Mouse (Mus musculus): Measurements from ENCODE around the gene Slf2. TPM values are rescaled to one million over a fixed set of nuclear protein-coding genes. Genes with fewer than 3 reads are reported as not detected.
A peak's percentile ranks its signal among the peaks of the same experiment; 100 is the strongest.

Gene Slf2
- polyA plus RNA-seq, 1 experiment from 2014 or later = 26.7 TPM

DNA sequence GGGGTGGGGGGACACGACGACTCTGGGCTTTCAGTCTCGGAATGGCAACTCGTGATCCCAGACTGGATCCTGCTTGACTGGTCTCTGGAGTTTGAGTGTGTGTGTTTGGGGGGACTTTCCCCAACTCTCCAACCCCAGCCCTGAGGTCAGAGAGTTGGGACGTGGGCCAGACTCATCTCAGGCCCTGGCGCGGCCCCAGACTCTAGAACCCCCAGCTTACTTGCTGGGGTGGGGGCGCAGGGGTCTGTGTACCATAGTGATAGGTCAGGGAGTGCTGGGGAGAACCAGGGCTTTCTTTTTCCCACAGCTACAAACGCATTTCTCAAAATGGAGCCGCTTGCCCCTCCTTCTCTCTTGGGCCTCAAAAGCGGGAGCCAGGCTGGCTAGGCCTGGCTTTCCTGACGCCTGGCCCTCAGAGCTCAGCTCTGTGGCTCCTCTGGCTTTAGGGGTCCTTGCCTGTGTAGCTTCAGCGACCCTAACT, 87.4 kb downstream of the Slf2 start:
- Histone ChIP-seq H3K36me3 (ENCODE audit: control insufficient read depth, insufficient read depth, low read length) (no peaks in the 10 kb centered on the region; the same call in 1 of the 2 replicates), H3K4me3 (ENCODE audit: low read length) (peak overlapping the region; percentile 54), H3K4me2 (ENCODE audit: low read length) (peak overlapping the region; percentile 78), H3K27me3 (replicated peaks; ENCODE audit: control insufficient read depth, insufficient read depth, low read length) (no peaks in the 10 kb centered on the region), H3K27ac (ENCODE audit: low read depth, low read length) (peak overlapping the region; percentile 96), H3K9ac (ENCODE audit: low read depth, low read length) (peak overlapping the region; percentile 78), H3K4me1 (ENCODE audit: control insufficient read depth, insufficient read depth, low read depth, low read length) (peaks cover 49% of the 10 kb centered on the region), H3K9me3 (ENCODE audit: control insufficient read depth, low read length) (no peaks in the 10 kb centered on the region)
- ATAC-seq = peak; percentile 10; the same call in 1 of the 2 replicates
- under 1% methylated on average over 11 of the region's 13 CpGs for WGBS

DNA sequence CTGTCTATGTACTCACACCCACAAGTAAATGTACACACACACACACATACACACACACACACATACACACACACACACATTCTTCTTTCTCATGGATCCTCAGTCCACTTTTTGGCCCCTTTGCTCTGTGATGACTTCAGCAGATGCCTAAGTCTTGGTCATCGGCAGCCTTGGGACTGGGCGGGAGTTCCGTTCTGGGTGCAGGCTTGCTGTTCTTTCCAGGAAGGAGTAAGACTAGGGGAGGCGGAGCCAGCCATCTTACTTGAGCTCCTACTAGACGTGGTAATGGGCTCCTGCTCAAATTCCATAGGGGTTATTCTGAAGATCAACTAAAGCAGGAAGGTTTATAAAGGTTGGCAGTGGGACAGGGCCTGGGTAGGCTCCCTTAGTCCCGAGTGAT, 89.4 kb downstream of the Slf2 start:
- peaks cover 8% of the 10 kb centered on the region; the same call in 1 of the 2 replicates for H3K36me3 ChIP-seq (ENCODE audit: control insufficient read depth, insufficient read depth, low read length)
- no peak overlapping the region for H3K9ac ChIP-seq (ENCODE audit: low read depth, low read length)
- H3K27ac ChIP-seq (ENCODE audit: low read depth, low read length) = no peak overlapping the region
- 70% methylated on average over 6 of the region's 6 CpGs for WGBS
- H3K9me3 ChIP-seq (ENCODE audit: control insufficient read depth, low read length) = no peaks in the 10 kb centered on the region
- peaks cover 42% of the 10 kb centered on the region for H3K4me1 ChIP-seq (ENCODE audit: control insufficient read depth, insufficient read depth, low read depth, low read length)
- no peak overlapping the region for H3K4me3 ChIP-seq (ENCODE audit: low read length)
- no peaks in the 10 kb centered on the region for H3K27me3 ChIP-seq (replicated peaks; ENCODE audit: control insufficient read depth, insufficient read depth, low read length)
- H3K4me2 ChIP-seq (ENCODE audit: low read length) = no peak overlapping the region
- no peak for ATAC-seq

DNA sequence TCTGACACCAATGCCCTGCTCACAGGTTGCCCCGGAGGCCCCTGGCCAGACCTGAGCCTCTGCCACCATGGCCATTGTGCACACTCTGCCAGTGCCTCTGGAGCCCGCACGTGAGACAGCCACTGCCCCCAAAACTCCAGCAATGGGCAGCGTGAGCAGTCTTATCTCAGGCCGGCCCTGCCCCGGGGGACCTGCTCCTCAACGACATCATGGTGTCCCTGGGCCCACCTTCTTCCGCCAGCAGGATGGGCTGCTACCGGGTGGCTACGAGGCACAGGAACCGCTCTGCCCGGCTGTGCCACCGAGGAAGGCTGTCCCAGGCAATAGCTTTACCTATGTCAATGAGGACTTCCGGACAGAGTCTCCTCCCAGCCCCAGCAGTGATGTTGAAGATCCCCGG, 90.4 kb downstream of the Slf2 start:
- Histone ChIP-seq H3K4me2 (ENCODE audit: low read length) (no peak overlapping the region), H3K4me3 (ENCODE audit: low read length) (no peak overlapping the region), H3K36me3 (ENCODE audit: control insufficient read depth, insufficient read depth, low read length) (peaks cover 18% of the 10 kb centered on the region; the same call in 1 of the 2 replicates), H3K9ac (ENCODE audit: low read depth, low read length) (no peak overlapping the region), H3K4me1 (ENCODE audit: control insufficient read depth, insufficient read depth, low read depth, low read length) (peaks cover 32% of the 10 kb centered on the region), H3K9me3 (ENCODE audit: control insufficient read depth, low read length) (no peaks in the 10 kb centered on the region), H3K27ac (ENCODE audit: low read depth, low read length) (no peak overlapping the region), H3K27me3 (replicated peaks; ENCODE audit: control insufficient read depth, insufficient read depth, low read length) (no peaks in the 10 kb centered on the region)
- no peak for ATAC-seq
- 89% methylated on average over 15 of the region's 15 CpGs for WGBS

DNA sequence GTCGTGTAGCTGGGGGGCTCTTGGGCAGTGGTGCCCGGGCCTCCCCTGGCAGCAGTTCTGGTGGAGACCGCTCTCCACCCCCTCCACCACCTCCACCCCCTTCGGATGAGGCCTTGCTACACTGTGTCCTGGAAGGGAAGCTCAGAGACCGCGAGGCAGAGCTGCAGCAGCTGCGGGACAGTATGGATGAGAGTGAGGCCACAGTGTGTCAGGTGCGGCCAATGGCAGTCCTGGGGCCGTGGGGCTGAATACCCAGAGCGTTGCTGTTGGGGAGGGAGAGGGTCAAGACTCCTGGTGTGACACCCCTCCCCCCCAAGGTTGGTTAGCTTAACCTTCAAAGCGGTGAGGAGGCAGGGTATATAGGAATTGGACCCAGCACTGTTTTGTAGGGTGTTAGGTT, 93.0 kb downstream of the Slf2 start:
- peak; percentile 29; the same call in 1 of the 2 replicates for ATAC-seq

DNA sequence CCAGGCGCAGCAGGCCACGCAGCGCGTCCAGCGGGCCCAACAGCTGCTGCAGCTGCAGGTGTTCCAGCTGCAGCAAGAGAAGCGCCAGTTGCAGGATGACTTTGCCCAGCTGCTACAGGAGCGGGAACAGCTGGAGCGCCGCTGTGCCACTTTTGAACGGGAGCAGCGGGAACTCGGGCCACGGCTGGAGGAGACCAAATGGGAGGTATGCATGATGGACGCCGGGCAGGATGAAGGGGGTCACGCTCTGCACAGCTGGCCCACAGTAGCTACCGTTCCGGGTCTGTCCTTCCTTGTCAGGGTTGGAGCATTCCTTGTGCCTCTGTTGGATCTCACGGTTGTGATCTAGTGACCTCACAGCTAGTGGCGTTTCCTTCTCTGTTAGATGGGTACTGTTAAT, 93.8 kb downstream of the Slf2 start:
- Histone ChIP-seq H3K4me2 (ENCODE audit: low read length) (no peak overlapping the region), H3K4me3 (ENCODE audit: low read length) (no peak overlapping the region), H3K9me3 (ENCODE audit: control insufficient read depth, low read length) (no peaks in the 10 kb centered on the region), H3K27me3 (replicated peaks; ENCODE audit: control insufficient read depth, insufficient read depth, low read length) (no peaks in the 10 kb centered on the region), H3K9ac (ENCODE audit: low read depth, low read length) (no peak overlapping the region), H3K4me1 (ENCODE audit: control insufficient read depth, insufficient read depth, low read depth, low read length) (peaks cover 11% of the 10 kb centered on the region), H3K36me3 (ENCODE audit: control insufficient read depth, insufficient read depth, low read length) (peaks cover 21% of the 10 kb centered on the region; the same call in 1 of the 2 replicates), H3K27ac (ENCODE audit: low read depth, low read length) (no peak overlapping the region)
- ATAC-seq = no peak
- WGBS = 79% methylated on average over 20 of the region's 20 CpGs

More for the DNA sequence above, 93.0 kb downstream of the Slf2 start:
- Histone ChIP-seq H3K9me3 (ENCODE audit: control insufficient read depth, low read length) (no peaks in the 10 kb centered on the region), H3K4me1 (ENCODE audit: control insufficient read depth, insufficient read depth, low read depth, low read length) (peaks cover 15% of the 10 kb centered on the region), H3K27me3 (replicated peaks; ENCODE audit: control insufficient read depth, insufficient read depth, low read length) (no peaks in the 10 kb centered on the region), H3K36me3 (ENCODE audit: control insufficient read depth, insufficient read depth, low read length) (peaks cover 21% of the 10 kb centered on the region; the same call in 1 of the 2 replicates), H3K4me2 (ENCODE audit: low read length) (no peak overlapping the region), H3K9ac (ENCODE audit: low read depth, low read length) (no peak overlapping the region), H3K4me3 (ENCODE audit: low read length) (no peak overlapping the region), H3K27ac (ENCODE audit: low read depth, low read length) (no peak overlapping the region)
- WGBS = 84% methylated on average over 11 of the region's 11 CpGs

DNA sequence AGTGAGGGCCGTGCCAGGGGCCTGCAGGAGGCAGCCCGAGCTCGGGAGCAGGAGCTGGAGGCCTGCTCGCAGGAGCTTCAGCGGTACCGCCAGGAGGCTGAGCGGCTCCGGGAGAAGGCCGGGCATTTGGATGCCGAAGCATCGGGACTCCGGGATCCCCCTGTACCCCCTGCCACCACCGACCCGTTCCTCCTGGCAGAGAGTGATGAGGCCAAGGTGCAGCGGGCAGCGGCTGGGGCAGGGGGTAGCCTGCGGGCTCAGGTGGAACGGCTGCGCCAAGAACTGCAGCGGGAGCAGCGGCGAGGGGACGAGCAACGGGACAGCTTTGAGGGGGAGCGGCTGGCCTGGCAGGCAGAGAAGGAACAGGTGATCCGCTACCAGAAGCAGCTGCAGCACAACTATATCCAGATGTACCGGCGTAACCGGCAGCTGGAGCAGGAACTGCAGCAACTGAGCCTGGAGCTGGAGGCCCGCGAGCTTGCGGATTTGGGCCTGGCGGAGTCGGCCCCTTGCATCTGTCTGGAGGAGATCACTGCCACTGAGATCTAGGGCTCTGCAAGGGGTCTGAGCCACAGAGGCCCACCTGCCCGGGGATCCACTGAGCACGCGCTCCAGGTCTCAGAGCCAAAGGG, 95.1 kb downstream of the Slf2 start:
- Histone ChIP-seq H3K27me3 (replicated peaks; ENCODE audit: control insufficient read depth, insufficient read depth, low read length) (no peaks in the 10 kb centered on the region), H3K4me1 (ENCODE audit: control insufficient read depth, insufficient read depth, low read depth, low read length) (peaks cover under 1% of the 10 kb centered on the region; the same call in 1 of the 2 replicates), H3K9ac (ENCODE audit: low read depth, low read length) (no peak overlapping the region), H3K36me3 (ENCODE audit: control insufficient read depth, insufficient read depth, low read length) (peaks cover 21% of the 10 kb centered on the region; the same call in 1 of the 2 replicates), H3K9me3 (ENCODE audit: control insufficient read depth, low read length) (no peaks in the 10 kb centered on the region), H3K4me3 (ENCODE audit: low read length) (no peak overlapping the region), H3K4me2 (ENCODE audit: low read length) (no peak overlapping the region), H3K27ac (ENCODE audit: low read depth, low read length) (no peak overlapping the region)
- WGBS = 90% methylated on average over 32 of the region's 37 CpGs
- ATAC-seq = no peak

DNA sequence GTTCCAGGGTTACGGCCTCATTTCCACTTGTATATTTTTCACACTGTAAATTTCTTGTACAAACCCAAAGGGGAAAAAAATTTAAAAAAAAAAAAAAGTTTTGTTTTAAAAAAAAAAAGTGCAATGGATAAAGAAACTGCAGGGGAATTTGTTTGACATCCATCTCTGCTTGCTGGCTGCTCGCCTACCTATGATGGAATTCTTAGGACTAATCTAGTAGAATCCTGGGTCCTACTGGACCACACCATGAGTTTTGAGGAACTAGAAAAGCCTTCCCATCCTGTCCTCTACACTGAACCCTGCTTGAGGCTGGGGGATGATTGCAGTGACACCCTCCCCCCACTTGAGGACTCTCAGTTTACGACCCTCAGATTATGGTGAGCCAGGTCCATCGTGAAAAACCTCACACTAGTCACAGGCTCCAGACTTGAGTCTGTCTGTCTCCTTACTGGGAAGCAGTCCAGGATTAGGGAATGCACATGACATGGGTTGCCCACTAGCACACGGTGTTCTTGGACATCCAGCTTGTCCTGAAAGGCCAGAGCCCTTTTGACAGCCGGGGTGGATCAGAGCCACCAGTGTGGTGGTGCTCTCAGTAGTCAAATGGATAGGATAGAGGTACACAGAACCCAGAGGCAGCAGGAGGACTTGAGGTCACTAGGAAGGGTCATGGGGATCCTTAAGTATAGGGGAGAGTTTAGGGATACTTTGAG, 96.2 kb downstream of the Slf2 start:
- H3K27me3 ChIP-seq (replicated peaks; ENCODE audit: control insufficient read depth, insufficient read depth, low read length) = no peaks in the 10 kb centered on the region
- no peak for ATAC-seq
- H3K36me3 ChIP-seq (ENCODE audit: control insufficient read depth, insufficient read depth, low read length) = peaks cover 21% of the 10 kb centered on the region; the same call in 1 of the 2 replicates
- H3K9ac ChIP-seq (ENCODE audit: low read depth, low read length) = no peak overlapping the region
- 83% methylated on average over 6 of the region's 6 CpGs for WGBS
- no peaks in the 10 kb centered on the region for H3K9me3 ChIP-seq (ENCODE audit: control insufficient read depth, low read length)
- H3K27ac ChIP-seq (ENCODE audit: low read depth, low read length) = no peak overlapping the region
- no peaks in the 10 kb centered on the region for H3K4me1 ChIP-seq (ENCODE audit: control insufficient read depth, insufficient read depth, low read depth, low read length)
- H3K4me2 ChIP-seq (ENCODE audit: low read length) = no peak overlapping the region
- H3K4me3 ChIP-seq (ENCODE audit: low read length) = no peak overlapping the region

DNA sequence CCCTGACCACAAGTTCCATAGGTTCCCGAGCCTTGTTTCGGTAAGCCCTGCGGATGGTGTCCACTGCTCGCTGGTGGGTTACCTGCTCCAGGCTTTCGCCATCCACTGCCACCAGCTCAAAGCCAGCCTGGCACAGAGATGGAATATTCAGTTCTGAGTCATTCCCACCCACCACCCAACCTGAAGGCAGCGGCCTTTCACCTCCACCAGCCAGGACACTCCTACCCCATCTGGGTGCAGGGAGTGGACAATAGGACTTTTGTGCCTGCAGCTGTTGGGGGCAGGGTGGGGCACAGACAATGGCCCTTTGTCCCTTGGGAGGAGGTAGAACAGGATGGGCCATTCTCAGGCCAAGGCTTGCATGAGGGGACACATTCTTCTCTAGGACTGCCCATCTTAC, 96.9 kb downstream of the Slf2 start:
- Histone ChIP-seq H3K27me3 (replicated peaks; ENCODE audit: control insufficient read depth, insufficient read depth, low read length) (no peaks in the 10 kb centered on the region), H3K4me1 (ENCODE audit: control insufficient read depth, insufficient read depth, low read depth, low read length) (no peaks in the 10 kb centered on the region; the same call in 1 of the 2 replicates), H3K4me2 (ENCODE audit: low read length) (no peak overlapping the region), H3K9me3 (ENCODE audit: control insufficient read depth, low read length) (no peaks in the 10 kb centered on the region), H3K9ac (ENCODE audit: low read depth, low read length) (no peak overlapping the region), H3K4me3 (ENCODE audit: low read length) (no peak overlapping the region), H3K36me3 (ENCODE audit: control insufficient read depth, insufficient read depth, low read length) (peaks cover 21% of the 10 kb centered on the region; the same call in 1 of the 2 replicates), H3K27ac (ENCODE audit: low read depth, low read length) (no peak overlapping the region)
- 78% methylated on average over 6 of the region's 6 CpGs for WGBS
- ATAC-seq = no peak

DNA sequence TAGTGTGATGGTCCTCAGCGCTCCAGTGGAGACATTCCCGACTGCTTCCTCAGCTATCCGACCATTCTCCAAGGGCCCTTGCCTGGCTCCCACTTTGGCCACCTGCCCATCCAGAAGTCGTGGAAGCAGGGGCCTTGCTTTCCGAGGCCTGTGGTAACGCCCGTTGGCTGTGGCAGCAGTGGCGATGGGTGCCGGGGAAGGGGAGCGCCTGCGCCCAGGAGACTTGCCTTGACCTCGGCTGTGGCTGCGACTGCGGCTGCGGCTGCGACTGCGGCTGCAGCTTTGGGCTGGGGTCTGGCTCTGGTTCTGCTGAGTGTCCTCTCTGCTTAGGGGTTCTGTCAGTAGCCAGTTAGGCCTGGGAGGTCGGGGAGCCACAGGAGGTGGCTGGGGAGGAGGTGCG, 97.8 kb downstream of the Slf2 start:
- no peak for ATAC-seq
- peaks cover 18% of the 10 kb centered on the region; the same call in 1 of the 2 replicates for H3K36me3 ChIP-seq (ENCODE audit: control insufficient read depth, insufficient read depth, low read length)
- no peaks in the 10 kb centered on the region for H3K9me3 ChIP-seq (ENCODE audit: control insufficient read depth, low read length)
- H3K4me1 ChIP-seq (ENCODE audit: control insufficient read depth, insufficient read depth, low read depth, low read length) = no peaks in the 10 kb centered on the region; the same call in 1 of the 2 replicates
- H3K4me3 ChIP-seq (ENCODE audit: low read length) = no peak overlapping the region
- WGBS = 51% methylated on average over 19 of the region's 19 CpGs
- H3K27me3 ChIP-seq (replicated peaks; ENCODE audit: control insufficient read depth, insufficient read depth, low read length) = no peaks in the 10 kb centered on the region
- no peak overlapping the region for H3K9ac ChIP-seq (ENCODE audit: low read depth, low read length)
- no peak overlapping the region for H3K4me2 ChIP-seq (ENCODE audit: low read length)
- no peak overlapping the region for H3K27ac ChIP-seq (ENCODE audit: low read depth, low read length)
